Mouse (Mus musculus): ENCODE data around the gene Arl10. TPM values are rescaled to one million over a fixed set of nuclear protein-coding genes. Genes with fewer than 3 reads are reported as not detected.

Arl10 gene
- total RNA-seq, 2 experiments from 2014 or later: 24.1 to 27.8 TPM

- DNase-seq (ENCODE audit: low spot score in 2 of 2): no peak
- intact Hi-C loops (cut with DNase I): no loop called here
Measured at GRCm38 (mm10) chr13:54577652-54578507, 3.1 kb downstream of the Arl10 start.

GRCm38 (mm10) chr13:54581385-54581784 is 6.6 kb downstream of the Arl10 start:
- intact Hi-C loops (cut with DNase I): no loop called here

GRCm38 (mm10) chr13:54582126-54582525 is 7.3 kb downstream of the Arl10 start:
- no peak for DNase-seq (ENCODE audit: low spot score in 2 of 2)
- intact Hi-C loops (cut with DNase I): no loop called here

More at GRCm38 (mm10) chr13:54581385-54581784, 6.6 kb downstream of the Arl10 start:
- no peak for DNase-seq (ENCODE audit: low spot score in 2 of 2)

GRCm38 (mm10) chr13:54582860-54583259 is 8.0 kb downstream of the Arl10 start:
- intact Hi-C loops (cut with DNase I): no loop called here
- DNase-seq (ENCODE audit: low spot score in 2 of 2): no peak

GRCm38 (mm10) chr13:54585831-54586230 is 11.0 kb downstream of the Arl10 start:
- no peak for DNase-seq (ENCODE audit: low spot score in 2 of 2)
- intact Hi-C loops (cut with DNase I): no loop called here

- no peak for DNase-seq (ENCODE audit: low spot score in 2 of 2)
- intact Hi-C loops (cut with DNase I): no loop called here
Measured at GRCm38 (mm10) chr13:54589414-54589995, 14.7 kb downstream of the Arl10 start.

- DNase-seq (ENCODE audit: low spot score in 2 of 2): peak; percentile 95 to 97
- intact Hi-C loops (cut with DNase I): loop anchor here (1.0 kb wide), 1 partner anchor 31 kb away; the partner anchor contains the start of gene Faf2
Measured at GRCm38 (mm10) chr13:54589996-54590951, 15.5 kb downstream of the Arl10 start, which contains the start of the genes Nop16 and Higd2a. Gene Nop16 (minus strand): TSS chr13:54590090. Gene Higd2a (plus strand): TSS chr13:54590207.

- intact Hi-C loops (cut with DNase I): no loop called here
- DNase-seq (ENCODE audit: low spot score in 2 of 2): no peak
Measured at GRCm38 (mm10) chr13:54591776-54592356, 17.1 kb downstream of the Arl10 start.

- intact Hi-C loops (cut with DNase I): no loop called here
- no peak for DNase-seq (ENCODE audit: low spot score in 2 of 2)
Measured at GRCm38 (mm10) chr13:54593617-54594016, 18.8 kb downstream of the Arl10 start.

- intact Hi-C loops (cut with DNase I): no loop called here
Measured at GRCm38 (mm10) chr13:54596107-54596690, 21.4 kb downstream of the Arl10 start.

GRCm38 (mm10) chr13:54596870-54597269 is 22.1 kb downstream of the Arl10 start:
- no peak for DNase-seq (ENCODE audit: low spot score in 2 of 2)
- intact Hi-C loops (cut with DNase I): no loop called here

More at GRCm38 (mm10) chr13:54596107-54596690, 21.4 kb downstream of the Arl10 start:
- DNase-seq (ENCODE audit: low spot score in 2 of 2): no peak

- DNase-seq (ENCODE audit: low spot score in 2 of 2): no peak
- intact Hi-C loops (cut with DNase I): no loop called here
Measured at GRCm38 (mm10) chr13:54598622-54599143, 23.9 kb downstream of the Arl10 start.

- intact Hi-C loops (cut with DNase I): no loop called here
- DNase-seq (ENCODE audit: low spot score in 2 of 2): no peak
Measured at GRCm38 (mm10) chr13:54602639-54603111, 27.9 kb downstream of the Arl10 start.

- no peak for DNase-seq (ENCODE audit: low spot score in 2 of 2)
- intact Hi-C loops (cut with DNase I): no loop called here
Measured at GRCm38 (mm10) chr13:54603501-54603900, 28.7 kb downstream of the Arl10 start.

GRCm38 (mm10) chr13:54604221-54604620 is 29.4 kb downstream of the Arl10 start:
- no peak for DNase-seq (ENCODE audit: low spot score in 2 of 2)
- intact Hi-C loops (cut with DNase I): no loop called here

- no peak for DNase-seq (ENCODE audit: low spot score in 2 of 2)
- intact Hi-C loops (cut with DNase I): no loop called here
Measured at GRCm38 (mm10) chr13:54605426-54605825, 30.6 kb downstream of the Arl10 start.

- intact Hi-C loops (cut with DNase I): no loop called here
- DNase-seq (ENCODE audit: low spot score in 2 of 2): no peak
Measured at GRCm38 (mm10) chr13:54607204-54607603, 32.4 kb downstream of the Arl10 start.

GRCm38 (mm10) chr13:54608002-54608401 is 33.2 kb downstream of the Arl10 start:
- intact Hi-C loops (cut with DNase I): no loop called here
- no peak for DNase-seq (ENCODE audit: low spot score in 2 of 2)

- intact Hi-C loops (cut with DNase I): no loop called here
- DNase-seq (ENCODE audit: low spot score in 2 of 2): peak in 1 of 2 experiments; percentile 32
Measured at GRCm38 (mm10) chr13:54608666-54609065, 33.9 kb downstream of the Arl10 start.

All from left cerebral cortex, postnatal 36 days (tissue).